Mouse (Mus musculus): ENCODE results near the gene Tspyl3. TPM values are rescaled to one million over a fixed set of nuclear protein-coding genes. Genes with fewer than 3 reads are reported as not detected.
"Not testable (repeated sequence)": the region's sequence is repeated elsewhere in the genome, so short reads cannot be mapped to it uniquely, and the experiment has no call there.

Gene Tspyl3
- total RNA-seq (2021) = 2.5 and 3.9 TPM in 2 replicates
- long read RNA-seq, transcript Tspyl3-201 (1 exons, 3,072 nt) = major isoform, 5 of 5 reads
- long read RNA-seq, partial matches to known transcripts = 0 of 5 reads
- long read RNA-seq, other reads (novel, unspliced or antisense) = 0 of 5 reads

GRCm38 (mm10) chr2:153224946-153225594, at the start of gene Tspyl3:
Gene Tspyl3, minus strand, starts transcription at chr2:153225441.
- DNase-seq = no peak

- DNase-seq = peak; percentile 47
Observed at GRCm38 (mm10) chr2:153274919-153275247, 49.6 kb upstream of the Tspyl3 start.

DNA sequence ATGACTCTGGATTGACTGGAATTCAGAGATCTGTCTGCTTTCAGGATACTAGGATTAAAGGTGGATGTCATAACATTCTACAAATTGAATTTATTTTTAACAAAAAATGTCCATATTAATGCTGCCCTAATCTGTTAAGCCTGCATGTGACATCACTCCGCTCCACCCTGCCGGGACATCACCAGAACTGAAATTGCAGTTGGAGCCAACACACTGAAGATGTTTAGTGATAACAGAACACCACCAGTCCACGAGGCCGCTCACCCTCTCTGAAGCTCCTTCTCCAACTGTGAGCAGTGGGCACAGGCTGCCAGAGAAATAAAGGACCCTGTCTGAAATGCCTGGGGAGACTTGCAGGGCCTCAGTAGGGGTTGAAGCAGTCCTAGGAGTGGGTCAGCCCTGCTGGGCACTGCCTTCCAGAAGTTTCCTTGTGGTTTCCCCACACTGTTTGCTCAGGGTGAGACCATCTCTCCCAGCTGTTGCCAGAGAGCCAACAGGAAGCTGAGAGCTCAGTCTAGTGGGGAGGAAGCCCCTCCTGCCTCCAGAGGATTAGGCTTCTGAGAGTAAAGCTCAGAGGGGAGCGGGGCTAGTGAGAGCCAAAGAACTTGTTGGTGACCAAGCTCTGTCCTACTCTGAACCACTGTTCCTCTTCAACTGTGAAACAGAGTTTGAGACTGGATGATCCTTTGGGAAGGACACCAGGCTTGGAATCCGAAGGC, 49.1 kb upstream of the Tspyl3 start:
- DNase-seq = not testable (repeated sequence)

GRCm38 (mm10) chr2:153270231-153270915, 45.1 kb upstream of the Tspyl3 start:
- not testable (repeated sequence) for DNase-seq

- no peak for DNase-seq
Observed at GRCm38 (mm10) chr2:153267331-153267730, 42.1 kb upstream of the Tspyl3 start.

DNA sequence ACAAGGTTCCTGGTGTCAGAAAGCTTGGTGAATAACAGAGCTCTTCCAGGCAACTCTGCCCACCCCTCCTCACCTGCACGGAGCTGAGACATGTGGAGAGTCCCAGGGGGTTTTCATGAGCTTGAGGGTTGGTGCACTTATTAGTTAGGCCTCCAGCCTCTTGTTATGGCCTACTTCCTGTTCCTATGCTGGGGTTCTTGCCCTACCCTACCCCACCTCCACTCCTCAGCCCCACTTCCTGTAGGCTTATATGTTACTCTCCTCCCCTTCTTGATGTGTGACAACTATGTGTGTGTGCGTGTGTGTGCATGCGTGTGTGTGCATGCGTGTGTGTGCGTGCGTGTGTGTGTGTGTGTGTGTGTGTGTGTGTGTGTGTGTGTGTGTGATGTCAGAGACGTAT, 37.8 kb upstream of the Tspyl3 start:
- no peak for DNase-seq

DNA sequence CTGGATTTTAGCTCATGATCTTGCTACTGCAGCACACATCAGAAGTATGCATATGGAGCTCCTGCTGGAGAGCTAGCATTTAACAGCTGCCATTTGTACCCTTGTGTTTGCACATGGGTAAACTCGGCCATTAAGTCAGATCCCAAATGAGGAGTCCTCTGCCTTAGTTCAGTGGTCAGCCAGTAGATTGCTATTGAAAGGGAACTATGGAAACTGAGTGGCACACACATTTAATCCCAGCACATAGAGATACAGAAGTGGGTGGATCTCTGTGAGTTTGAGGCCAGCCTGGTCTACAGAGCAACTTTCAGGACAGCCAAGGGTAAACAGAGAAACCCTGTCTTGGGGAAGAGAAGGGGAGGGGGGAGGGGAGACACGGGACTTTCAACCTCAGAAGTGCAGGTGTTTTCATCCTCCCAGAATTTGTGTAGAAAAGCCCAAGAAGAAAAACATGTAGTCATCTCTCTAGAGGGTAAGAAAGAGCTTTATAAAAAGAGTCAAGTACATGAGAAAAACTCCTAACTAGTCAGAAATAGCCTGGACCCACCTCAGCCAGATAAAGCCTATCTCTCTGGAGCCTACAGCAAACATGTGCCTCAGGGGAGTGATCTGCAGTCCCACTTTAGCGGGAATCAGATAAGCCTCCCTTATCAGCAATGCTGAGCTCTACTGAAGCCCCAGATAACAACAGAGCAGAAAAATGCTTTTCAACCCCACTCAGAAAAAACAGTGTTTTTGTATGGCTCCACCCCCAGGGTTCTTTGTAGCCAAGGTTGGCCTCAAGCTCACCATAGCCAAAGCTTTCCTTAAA, 34.8 kb upstream of the Tspyl3 start:
- no peak for DNase-seq

DNA sequence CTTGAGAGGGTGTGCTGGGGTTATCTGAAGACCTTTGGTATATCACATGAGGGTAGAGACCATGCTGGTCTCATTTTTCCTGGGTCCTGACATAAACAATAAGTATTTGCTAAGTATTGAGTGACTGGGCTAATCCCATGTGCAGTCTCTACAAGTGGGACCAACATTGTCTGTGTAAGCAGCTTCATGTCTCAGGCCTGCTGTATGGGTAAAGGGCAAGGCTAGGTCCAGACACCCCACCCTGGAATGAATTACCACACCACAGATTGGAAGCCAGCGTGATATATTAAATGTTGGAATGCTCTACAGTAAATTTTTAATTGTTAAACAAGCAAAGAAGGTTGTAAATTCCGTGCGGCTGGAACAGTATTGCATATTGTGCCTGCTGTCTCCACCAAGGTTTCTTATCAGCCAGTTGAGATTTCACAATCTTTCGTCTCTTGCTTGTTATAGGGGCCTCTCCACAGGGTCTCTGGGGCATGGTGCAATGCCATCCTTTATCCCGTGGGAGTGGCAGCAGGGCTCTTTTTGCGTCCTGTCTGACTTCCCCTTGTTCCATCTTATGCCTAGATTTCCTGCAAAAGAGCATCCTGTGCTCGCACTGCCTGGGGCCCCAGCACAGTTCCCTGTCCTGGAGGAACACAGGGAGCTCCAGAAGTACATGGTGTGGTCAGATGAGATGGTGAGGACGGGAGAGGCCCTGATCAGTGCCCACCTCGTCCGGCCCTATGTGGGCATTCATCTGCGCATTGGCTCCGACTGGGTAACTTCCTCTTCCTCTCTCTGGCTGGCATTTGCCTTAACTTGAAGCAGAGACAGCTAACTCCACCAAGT, 34.0 kb upstream of the Tspyl3 start:
- DNase-seq = no peak

DNA sequence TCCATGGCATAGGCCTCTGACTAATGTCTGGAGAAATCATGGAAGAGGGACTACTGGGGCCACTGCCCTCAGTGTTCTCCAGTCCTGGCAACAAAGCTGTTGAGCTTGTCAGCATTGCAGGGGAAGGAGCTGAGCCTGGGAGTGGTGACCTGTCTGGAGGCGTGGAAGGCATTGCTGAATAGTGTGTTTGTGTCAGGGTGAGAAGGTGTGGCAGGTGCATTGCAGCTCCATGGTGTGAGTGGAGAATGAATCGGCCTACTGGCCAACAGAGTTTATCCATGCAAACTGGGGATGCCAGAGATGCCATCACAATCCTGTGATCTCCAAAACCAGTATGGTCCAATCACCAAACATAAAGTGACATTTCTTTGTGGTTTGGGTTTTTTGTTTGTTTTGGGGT, 31.4 kb upstream of the Tspyl3 start:
- no peak for DNase-seq

DNA sequence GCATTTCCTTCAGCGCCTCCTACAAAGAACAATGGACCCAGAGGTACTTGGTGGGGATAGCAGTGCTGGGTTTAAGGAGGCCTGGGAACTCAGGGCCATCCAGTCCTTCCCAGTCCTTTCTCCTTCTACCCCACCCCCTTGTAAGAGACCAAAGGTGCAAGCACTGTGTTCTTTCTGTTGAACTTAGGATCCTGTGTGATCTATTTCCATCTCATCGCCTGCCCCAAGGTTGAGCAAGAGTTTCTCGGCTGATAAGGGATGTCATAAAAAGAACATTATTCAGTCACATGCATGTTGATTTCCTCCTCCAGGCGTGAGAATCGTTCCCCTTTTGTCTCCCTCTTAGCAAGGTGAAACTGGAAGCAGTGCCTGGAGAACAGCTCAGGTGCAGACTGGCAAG, 24.5 kb upstream of the Tspyl3 start:
- DNase-seq = no peak

GRCm38 (mm10) chr2:153242156-153242555, 16.9 kb upstream of the Tspyl3 start:
- DNase-seq = no peak

- DNase-seq = peak; percentile 92
Observed at GRCm38 (mm10) chr2:153241250-153242014, 16.2 kb upstream of the Tspyl3 start, which contains the start of the genes Plagl2 and Pofut1. Gene Plagl2, minus strand, starts transcription at chr2:153241426. Gene Pofut1, plus strand, starts transcription at chr2:153241533.

GRCm38 (mm10) chr2:153240701-153241235, 15.5 kb upstream of the Tspyl3 start:
- peak; percentile 18 for DNase-seq

DNA sequence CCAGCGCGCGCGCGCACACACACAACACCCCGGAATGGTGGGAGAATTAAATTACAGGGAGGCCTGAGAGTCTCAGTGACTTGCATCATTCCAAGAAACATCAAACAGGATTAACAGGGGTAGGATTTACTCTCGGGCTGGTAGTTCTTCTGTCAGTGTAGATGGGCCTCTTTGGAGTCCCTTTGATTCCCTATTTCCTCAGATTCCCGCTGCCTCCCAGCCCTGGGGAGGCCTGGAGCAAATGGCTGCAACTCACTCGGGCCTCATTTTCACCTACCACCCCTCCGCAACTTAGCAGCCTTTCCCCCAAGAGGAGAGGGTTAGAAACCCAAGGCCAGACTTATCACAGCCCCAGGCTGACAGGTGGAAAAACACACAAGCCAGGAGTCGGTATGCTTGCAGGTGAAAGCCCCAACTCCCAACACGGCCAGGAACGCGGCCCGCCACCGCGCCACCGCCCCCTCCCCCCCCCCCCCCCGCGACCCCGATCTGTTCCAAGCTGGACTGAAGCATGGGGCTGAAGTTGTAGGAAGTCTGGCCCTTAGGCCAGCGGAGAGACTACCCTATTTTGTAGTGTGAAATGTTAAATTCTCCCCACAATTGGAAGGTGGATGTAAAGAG, 14.7 kb upstream of the Tspyl3 start:
- peak; percentile 37 for DNase-seq

DNA sequence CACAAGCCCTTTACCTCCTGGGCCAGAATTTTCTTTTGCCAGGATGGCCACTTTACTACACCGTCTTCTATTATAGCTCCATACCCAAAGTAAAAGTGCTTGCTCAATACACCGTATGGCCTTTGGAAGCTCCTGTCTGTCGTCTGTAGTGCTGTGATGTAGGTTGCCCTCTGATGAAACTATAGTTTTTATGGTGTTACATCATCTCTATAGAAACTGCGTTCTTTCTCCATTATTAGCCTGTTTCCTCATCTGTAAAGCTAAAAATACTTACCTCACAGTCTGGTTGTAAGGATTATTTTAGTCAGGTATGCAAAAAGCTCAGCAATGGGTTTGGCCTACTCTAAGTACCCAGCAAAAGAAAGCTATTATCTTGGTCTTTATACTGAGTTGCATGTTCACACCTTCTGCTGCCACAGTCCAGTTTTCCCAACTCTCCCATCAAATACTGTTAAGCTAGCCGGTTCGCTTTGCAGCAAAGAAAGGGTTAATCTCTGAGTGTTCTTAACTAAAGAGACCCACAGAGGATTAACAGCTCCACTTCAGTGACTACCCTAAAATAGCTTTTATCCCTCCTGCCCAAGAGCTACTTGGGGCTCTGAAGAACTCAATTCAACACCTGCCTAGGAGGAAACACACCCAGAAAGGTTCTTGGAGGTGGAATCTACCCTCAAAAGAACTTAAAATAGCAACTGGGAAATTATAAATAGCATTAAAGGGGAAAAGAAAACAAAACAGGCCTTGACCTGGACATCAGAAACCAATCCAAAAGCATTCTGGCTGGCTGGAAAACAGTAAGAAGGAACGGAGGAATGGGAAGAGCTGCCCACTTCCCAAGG, 14.0 kb upstream of the Tspyl3 start:
- no peak for DNase-seq

GRCm38 (mm10) chr2:153238406-153238805, 13.2 kb upstream of the Tspyl3 start:
- no peak for DNase-seq

GRCm38 (mm10) chr2:153237891-153238290, 12.7 kb upstream of the Tspyl3 start:
- DNase-seq = no peak

GRCm38 (mm10) chr2:153237193-153237592, 12.0 kb upstream of the Tspyl3 start:
- no peak for DNase-seq

DNA sequence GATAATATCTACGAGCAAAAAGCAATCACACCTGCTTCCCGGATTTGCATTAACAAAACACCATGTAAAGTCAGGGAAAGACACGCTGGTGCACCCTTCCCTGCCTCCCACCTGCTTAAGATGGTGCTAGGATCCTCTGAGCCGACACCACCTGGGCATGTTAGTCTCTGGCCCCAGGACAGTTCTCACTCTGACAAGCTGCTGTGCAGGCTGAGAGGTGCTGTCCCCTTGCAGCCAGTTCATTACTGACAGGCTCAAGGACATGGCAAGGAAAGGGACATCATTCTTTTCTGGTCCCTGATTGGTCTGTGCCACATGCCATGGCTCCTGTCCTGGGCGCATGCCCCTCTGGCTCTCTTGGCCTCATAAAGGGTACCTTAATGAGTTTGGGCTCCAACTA, 3.3 kb upstream of the Tspyl3 start:
- no peak for DNase-seq
